Mouse (Mus musculus): ENCODE measurements around the gene Nelfb.

DNA sequence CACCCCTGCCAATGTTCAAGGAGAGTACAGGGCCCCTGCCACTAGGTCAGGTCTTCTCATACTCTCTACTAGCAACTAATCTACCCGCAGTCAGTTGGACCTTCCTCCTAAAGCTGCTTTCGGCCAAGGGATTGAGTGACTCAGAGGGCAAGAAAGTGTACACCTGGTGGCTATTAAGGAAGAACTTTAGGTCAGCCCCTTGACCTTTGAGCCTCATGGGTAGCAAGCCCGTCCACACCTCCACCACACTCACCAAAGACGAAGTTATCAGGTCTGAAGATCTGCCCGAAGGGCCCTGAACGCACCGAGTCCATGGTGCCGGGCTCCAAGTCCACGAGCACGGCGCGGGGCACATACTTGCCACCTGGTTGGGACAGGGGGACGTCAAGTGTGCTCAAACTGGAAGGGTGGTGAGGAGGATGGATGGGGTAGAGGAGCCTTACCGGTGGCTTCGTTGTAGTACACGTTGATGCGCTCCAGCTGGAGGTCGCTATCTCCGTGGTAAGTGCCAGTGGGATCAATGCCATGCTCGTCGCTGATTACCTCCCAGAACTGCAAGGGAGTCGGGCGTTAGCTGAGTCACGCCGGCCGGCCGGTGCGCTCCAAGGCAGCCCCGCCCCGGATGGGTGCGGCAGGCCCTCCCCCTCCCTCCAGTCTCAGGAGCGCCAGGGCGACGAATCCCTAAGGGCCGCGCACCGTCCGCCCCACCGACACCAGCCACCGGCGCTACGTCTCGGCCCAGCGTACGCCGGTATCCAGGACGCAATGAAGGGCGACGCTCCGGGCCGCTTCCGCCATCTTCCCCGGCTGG lies 12.6 kb upstream of the Nelfb start:
- TF ChIP-seq CTCF (IDR thresholded peaks at IDR 0.05; ENCODE audit: low read depth, low read length) (no peak), POLR2A (IDR thresholded peaks at IDR 0.05; ENCODE audit: extremely low read depth, insufficient read depth, low read length) (no peak)

Measured in liver, adult 2 months (tissue).